8 mouse cellular contexts compared by ENCODE assay signal in genomic region chr19:4097441-4097825, GRCm38 (mm10). TPM values are rescaled to one million over a fixed set of nuclear protein-coding genes. Genes with fewer than 3 reads are reported as not detected.
DNase-seq lines count a peak whose midpoint lies in the region; ATAC-seq and TF ChIP-seq lines count a peak whose summit lies in the region.

No protein-coding gene starts in this region.

- ATAC-seq in Patski = peak; percentile 27
- ATAC-seq in lung, postnatal 0 days = peak; percentile 62
- ATAC-seq in stomach, embryonic 14.5 days (ENCODE audit: insufficient number of reproducible peaks, insufficient read depth, low FRiP score, low read depth) = 0 out of 2 replicates have a peak, but pooled peaks have one; percentile 4

- POLR2A ChIA-PET in Patski (lab: Charles Lee) = interaction anchor here (1.0 to 1.7 kb wide), 4 partner anchors 29 to 131 kb away, joined by 3 to 4 read pairs (median 3); partner anchors contain the start of genes AC109138.7 and Clcf1

- peak; percentile 55; the same call in 1 of the 2 replicates for TF ChIP-seq EP300 in lung, postnatal 0 days (IDR thresholded peaks at IDR 0.05)

- peak overlapping the region; percentile 94 for H3K27ac ChIP-seq in lung, postnatal 0 days (ENCODE audit: low read length)
- H3K27ac ChIP-seq in stomach, embryonic 14.5 days (ENCODE audit: low read length) = peak overlapping the region; percentile 76; the same call in 1 of the 2 replicates

- CTCF ChIA-PET in Patski (lab: Charles Lee) = interaction anchor here (1.1 to 1.5 kb wide), 3 partner anchors 28 to 131 kb away, joined by 3 to 6 read pairs (median 3); no protein-coding TSS in a partner anchor

- H3K4me2 ChIP-seq in lung, postnatal 0 days (replicated peaks; ENCODE audit: low read depth, low read length) = peak overlapping the region; percentile 55
- peak overlapping the region; percentile 55 for H3K4me2 ChIP-seq in stomach, embryonic 14.5 days (replicated peaks; ENCODE audit: low read depth, low read length)

- no peaks in the 10 kb centered on the region for H3K36me3 ChIP-seq in lung, postnatal 0 days (ENCODE audit: insufficient read depth, low read length)
- H3K36me3 ChIP-seq in stomach, embryonic 14.5 days (ENCODE audit: control insufficient read depth, insufficient read depth, low read length) = no peaks in the 10 kb centered on the region

- no peaks in the 10 kb centered on the region for H3K9me3 ChIP-seq in lung, postnatal 0 days (ENCODE audit: low read length)
- no peaks in the 10 kb centered on the region for H3K9me3 ChIP-seq in stomach, embryonic 14.5 days (ENCODE audit: control insufficient read depth, low read depth, low read length)

- WGBS in lung, postnatal 0 days = 1% methylated on average over 21 of the region's 21 CpGs
- WGBS in stomach, embryonic 14.5 days = under 1% methylated on average over 21 of the region's 21 CpGs

- no peak for TF ChIP-seq CTCF in Patski (IDR thresholded peaks at IDR 0.05)
- no peak for TF ChIP-seq CTCF in lung, postnatal 0 days (IDR thresholded peaks at IDR 0.05)

- H3K9ac ChIP-seq in lung, postnatal 0 days (replicated peaks; ENCODE audit: low read depth) = peak overlapping the region; percentile 35; the same call in 1 of the 2 replicates
- H3K9ac ChIP-seq in stomach, embryonic 14.5 days (replicated peaks; ENCODE audit: low read depth, low read length) = 0 out of 2 replicates have a peak overlapping the region, but pooled peaks have one; percentile 29

- H3K27me3 ChIP-seq in Patski = no peaks in the 10 kb centered on the region
- peaks cover 3% of the 10 kb centered on the region; the same call in 1 of the 2 replicates for H3K27me3 ChIP-seq in lung, postnatal 0 days (replicated peaks; ENCODE audit: insufficient read depth, low read length)
- H3K27me3 ChIP-seq in stomach, embryonic 14.5 days (ENCODE audit: control insufficient read depth, insufficient read depth, low read length) = peaks cover 11% of the 10 kb centered on the region; the same call in 1 of the 2 replicates

- in situ Hi-C loops in Patski (cut with MboI; ENCODE audit: low pct_unique_long_range_greater_than_20kb) = no loop called here

- H3K4me3 ChIP-seq in lung, postnatal 0 days (ENCODE audit: low read depth, low read length) = peak overlapping the region; percentile 53
- H3K4me3 ChIP-seq in stomach, embryonic 14.5 days (ENCODE audit: low read depth, low read length) = peak overlapping the region; percentile 49

- peak; percentile 93 for DNase-seq in kidney, adult 11 months
- DNase-seq in kidney, adult 18-20 months = no peak
- no peak for DNase-seq in Patski (ENCODE audit: low read depth, low spot score)
- peak; percentile 66 for DNase-seq in fat pad, adult 2 months (ENCODE audit: extremely low read depth, low read depth, low spot score)
- peak; percentile 90 for DNase-seq in kidney, adult 8-10 months
- peak; percentile 95 for DNase-seq in lung, postnatal 0 days (ENCODE audit: low spot score)
- DNase-seq in cerebellum, postnatal 14 days = no peak

- H3K4me1 ChIP-seq in lung, postnatal 0 days (ENCODE audit: insufficient read depth, low read depth, low read length) = peaks cover 19% of the 10 kb centered on the region; the same call in 1 of the 2 replicates
- H3K4me1 ChIP-seq in stomach, embryonic 14.5 days (ENCODE audit: control insufficient read depth, insufficient read depth, low read length) = peaks cover 25% of the 10 kb centered on the region

RNA-seq across cellular contexts. Expression of gene Cdk2ap2, which starts 0.5 kb away (rescaled TPM):
- 93.8 TPM for polyA plus RNA-seq in Patski (2021)
- 154 and 164 TPM in 2 replicates for polyA plus RNA-seq in lung, postnatal 0 days (2015; fragmentation: Nextera tagmentation; extraction: Ambion mirVana)
- polyA plus RNA-seq in stomach, embryonic 14.5 days (2014; fragmentation: Nextera tagmentation; extraction: Ambion mirVana) = 74.1 and 91.0 TPM in 2 replicates

RNA-seq across cellular contexts. Expression of gene Pitpnm1, which starts 2.4 kb away (rescaled TPM):
- polyA plus RNA-seq in Patski (2021) = 109 TPM
- polyA plus RNA-seq in lung, postnatal 0 days (2015; fragmentation: Nextera tagmentation; extraction: Ambion mirVana) = 17.0 and 18.9 TPM in 2 replicates
- 9.2 and 10.8 TPM in 2 replicates for polyA plus RNA-seq in stomach, embryonic 14.5 days (2014; fragmentation: Nextera tagmentation; extraction: Ambion mirVana)

RNA-seq across cellular contexts. Expression of gene Cabp2, which starts 16.1 kb away (rescaled TPM):
- not detected for polyA plus RNA-seq in Patski (2021)
- not detected in 2 replicates for polyA plus RNA-seq in lung, postnatal 0 days (2015; fragmentation: Nextera tagmentation; extraction: Ambion mirVana)
- not detected in 2 replicates for polyA plus RNA-seq in stomach, embryonic 14.5 days (2014; fragmentation: Nextera tagmentation; extraction: Ambion mirVana)

RNA-seq across cellular contexts. Expression of gene Aip, which starts 28.2 kb away (rescaled TPM):
- polyA plus RNA-seq in Patski (2021) = 149 TPM
- 78.5 and 82.1 TPM in 2 replicates for polyA plus RNA-seq in lung, postnatal 0 days (2015; fragmentation: Nextera tagmentation; extraction: Ambion mirVana)
- polyA plus RNA-seq in stomach, embryonic 14.5 days (2014; fragmentation: Nextera tagmentation; extraction: Ambion mirVana) = 95.3 and 101 TPM in 2 replicates

RNA-seq across cellular contexts. Expression of gene Gstp3, which starts 38.1 kb away (rescaled TPM):
- polyA plus RNA-seq in Patski (2021) = not detected
- polyA plus RNA-seq in lung, postnatal 0 days (2015; fragmentation: Nextera tagmentation; extraction: Ambion mirVana) = 6.5 and 6.9 TPM in 2 replicates
- polyA plus RNA-seq in stomach, embryonic 14.5 days (2014; fragmentation: Nextera tagmentation; extraction: Ambion mirVana) = not detected in 2 replicates

Comparison
In these comparisons a context has a peak if more than half of its experiments do, and no peak if none do; other contexts are left out.
1. DNase-seq: peak in kidney, adult 11 months (single experiment), fat pad, adult 2 months (single experiment), kidney, adult 8-10 months (2 of 2) and lung, postnatal 0 days (single experiment); none in kidney, adult 18-20 months (single experiment), Patski (single experiment) and cerebellum, postnatal 14 days (0 of 2).
2. ATAC-seq: peak in every context shown above with its lines; median percentile 62 in lung, postnatal 0 days; 27 in Patski; 4 in stomach, embryonic 14.5 days.